Mouse (Mus musculus) adrenal gland, adult 18-20 months (tissue): Measurements from ENCODE around the gene Vps36. TPM values are rescaled to one million over a fixed set of nuclear protein-coding genes. Genes with fewer than 3 reads are reported as not detected.

Experiments
- DNase-seq, 2 experiments: peaks; one replicate each; pipeline ENCODE4 v3.0.0; 2021 to 2022; ENCODE audit warnings: low spot score in 2 of 2
- total RNA-seq, 2 experiments: library from RNA; stranded (reverse); gene quantifications; 1 replicate in 1 of 2; 2 replicates in 1 of 2; pipeline ENCODE4 v1.2.3; 2021

The Vps36 gene
- total RNA-seq, 2 experiments from 2014 or later: 31.9 to 34.3 TPM

DNA sequence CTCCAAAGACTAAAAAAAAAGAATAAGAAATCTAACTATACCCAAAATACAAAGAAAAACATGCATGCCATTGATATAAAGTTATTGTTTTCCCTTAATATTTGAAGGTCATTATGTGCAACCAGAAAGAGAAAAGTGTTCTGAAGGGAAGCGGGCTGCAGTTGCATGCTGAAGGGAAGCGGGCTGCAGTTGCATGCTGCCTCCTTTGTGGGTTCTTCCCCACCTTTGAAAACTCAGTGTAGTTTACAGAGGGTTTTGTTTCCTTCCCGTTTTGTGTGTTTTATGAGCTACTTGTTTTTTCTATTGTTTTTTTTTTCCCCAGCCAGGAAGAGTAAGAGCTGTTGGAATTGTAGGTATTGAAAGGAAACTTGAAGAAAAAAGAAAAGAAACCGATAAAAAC is 14.9 kb downstream of the Vps36 start:
- DNase-seq: no peak

- DNase-seq: no peak
Observed at GRCm38 (mm10) chr8:22209012-22209411, 16.4 kb downstream of the Vps36 start.

DNA sequence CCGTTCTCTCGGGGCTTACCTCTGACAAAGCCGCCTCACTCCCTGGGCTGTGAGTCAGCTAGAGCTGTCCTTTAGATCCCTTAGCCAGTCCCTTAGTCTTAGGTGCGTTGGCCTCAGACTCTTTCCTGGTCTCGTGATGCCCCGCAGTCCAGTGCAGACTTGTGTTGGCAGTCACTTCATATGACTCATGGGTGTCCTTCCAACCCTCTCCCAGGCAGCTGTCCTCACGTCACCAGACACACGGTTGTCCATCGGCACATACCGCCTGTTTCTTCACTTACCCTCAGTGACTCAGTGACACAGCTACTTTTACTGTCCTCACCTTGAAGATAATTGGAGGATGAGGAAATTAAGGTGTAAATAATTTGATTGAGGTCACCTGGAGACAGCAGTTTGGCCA is 22.2 kb downstream of the Vps36 start:
- DNase-seq: peak in 1 of 2 experiments; percentile 52

DNA sequence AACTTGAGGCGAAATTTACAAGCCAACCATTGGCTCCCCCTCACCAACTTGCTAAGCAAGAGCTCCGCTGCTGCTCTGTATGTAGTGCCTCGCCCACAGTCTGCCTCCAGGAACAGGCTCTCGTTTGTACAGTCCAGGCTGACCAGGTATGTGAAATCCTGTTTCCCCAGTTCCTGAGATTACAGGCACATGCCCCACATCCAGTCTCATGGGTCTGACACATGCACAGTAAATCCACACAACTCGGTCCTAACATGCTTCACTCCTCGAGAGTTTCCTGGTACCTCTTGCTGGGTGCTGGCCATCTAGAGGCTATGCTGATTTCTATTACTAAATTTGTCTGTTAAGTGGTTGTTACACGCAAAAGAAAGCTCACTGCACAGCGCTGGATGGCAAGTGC is 33.8 kb downstream of the Vps36 start:
- no peak for DNase-seq

DNA sequence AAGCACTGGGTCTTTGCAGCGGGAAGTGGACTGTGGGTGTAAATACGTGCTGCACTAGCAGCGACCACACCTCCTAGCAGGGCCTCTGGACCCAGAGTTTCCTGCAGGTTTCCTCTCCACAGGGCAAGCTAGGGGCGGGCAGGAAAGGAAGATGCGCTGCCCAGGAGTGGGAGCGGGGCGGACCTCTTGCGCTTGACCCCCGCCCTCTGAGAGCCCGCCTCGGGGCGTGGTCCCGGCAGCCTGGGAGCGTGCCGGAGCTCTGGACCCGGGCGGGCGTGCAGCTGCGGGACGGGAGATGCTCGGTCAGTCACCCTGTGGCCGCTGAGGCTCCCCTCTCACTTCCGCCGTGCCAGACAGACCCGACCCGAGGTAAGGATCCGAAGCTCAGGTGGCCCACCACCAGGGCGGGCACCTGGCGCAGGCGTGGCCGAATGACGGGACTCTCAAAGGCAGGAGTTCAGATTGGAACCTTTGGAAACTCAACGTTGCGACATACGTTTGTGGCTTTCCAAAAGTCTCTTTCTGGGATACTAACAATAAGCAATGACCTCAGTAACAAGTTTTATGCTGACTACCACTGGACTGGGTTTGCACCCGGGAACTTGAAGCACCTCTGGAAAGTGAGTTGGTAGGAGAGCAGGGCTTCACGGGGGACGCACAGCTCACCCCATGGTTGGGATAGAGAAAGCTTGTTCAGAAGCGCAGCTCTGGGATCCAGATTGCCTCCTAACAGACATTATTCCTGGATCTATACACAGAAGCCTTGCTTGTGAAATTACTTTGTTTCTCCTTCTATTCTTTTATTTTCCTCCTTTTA is 34.7 kb downstream of the Vps36 start, which contains the start of gene Thsd1:
Gene Thsd1 (plus strand): TSS at position 253 of the 817 bp plus-strand sequence.
- peak; percentile 55 to 63 for DNase-seq

GRCm38 (mm10) chr8:22228621-22229020 is 36.0 kb downstream of the Vps36 start:
- no peak for DNase-seq

DNA sequence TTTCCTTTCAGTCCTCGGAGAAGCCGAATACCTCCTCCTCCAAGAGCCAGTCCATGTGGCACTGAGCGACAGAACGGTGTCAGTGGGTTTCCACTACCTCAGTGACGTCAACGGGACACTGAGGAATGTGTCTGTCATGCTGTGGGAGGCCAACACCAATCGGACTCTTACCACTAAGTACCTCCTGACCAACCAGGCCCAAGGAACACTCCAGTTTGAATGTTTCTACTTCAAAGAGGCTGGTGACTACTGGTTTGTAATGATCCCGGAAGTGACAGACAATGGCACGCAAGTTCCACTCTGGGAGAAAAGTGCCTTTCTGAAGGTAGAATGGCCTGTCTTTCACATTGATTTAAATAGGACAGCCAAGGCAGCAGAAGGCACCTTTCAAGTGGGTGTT is 50.4 kb downstream of the Vps36 start:
- DNase-seq: no peak

- DNase-seq: no peak
Observed at GRCm38 (mm10) chr8:22245663-22246062, 53.1 kb downstream of the Vps36 start.

GRCm38 (mm10) chr8:22247956-22248355 is 55.3 kb downstream of the Vps36 start:
- DNase-seq: no peak

DNA sequence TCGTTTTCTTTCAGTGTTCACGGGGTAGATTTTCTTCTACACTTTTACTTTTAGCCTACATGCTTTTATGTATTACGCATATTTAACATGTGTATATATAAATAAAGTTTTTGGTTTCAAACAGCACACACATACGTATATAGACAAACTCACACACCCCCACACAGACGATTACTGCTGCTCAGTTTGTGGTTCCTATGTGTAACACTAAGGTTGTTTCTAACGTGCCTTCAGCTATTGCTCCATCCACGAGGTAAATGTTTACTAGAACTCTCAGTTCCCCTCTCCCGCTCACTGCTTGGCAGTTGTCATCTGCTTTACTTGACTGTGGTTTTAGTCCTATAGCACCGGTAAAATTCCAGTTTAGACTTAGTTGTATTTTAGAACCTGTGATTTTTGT is 56.5 kb downstream of the Vps36 start:
- no peak for DNase-seq

GRCm38 (mm10) chr8:22258946-22259450 is 66.4 kb downstream of the Vps36 start:
- DNase-seq: no peak

DNA sequence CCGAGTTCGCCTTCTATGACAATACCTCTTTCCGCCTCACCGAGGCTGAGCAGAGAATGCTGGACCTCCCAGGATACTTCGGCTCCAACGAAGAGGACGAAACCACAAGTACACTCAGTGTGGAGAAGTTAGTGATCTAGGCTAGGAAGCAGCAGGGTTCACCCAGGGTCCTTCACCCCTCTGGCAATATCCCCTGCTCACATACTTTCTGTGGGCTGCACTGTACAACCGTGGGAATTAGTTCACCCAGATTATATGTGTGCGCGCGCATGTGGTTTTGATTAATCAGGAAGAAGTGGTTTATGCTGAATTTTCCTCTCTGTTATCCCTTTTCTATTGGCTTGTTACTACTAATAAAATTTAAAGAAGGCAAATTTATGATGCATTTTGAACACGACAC is 66.9 kb downstream of the Vps36 start:
- DNase-seq: no peak

DNA sequence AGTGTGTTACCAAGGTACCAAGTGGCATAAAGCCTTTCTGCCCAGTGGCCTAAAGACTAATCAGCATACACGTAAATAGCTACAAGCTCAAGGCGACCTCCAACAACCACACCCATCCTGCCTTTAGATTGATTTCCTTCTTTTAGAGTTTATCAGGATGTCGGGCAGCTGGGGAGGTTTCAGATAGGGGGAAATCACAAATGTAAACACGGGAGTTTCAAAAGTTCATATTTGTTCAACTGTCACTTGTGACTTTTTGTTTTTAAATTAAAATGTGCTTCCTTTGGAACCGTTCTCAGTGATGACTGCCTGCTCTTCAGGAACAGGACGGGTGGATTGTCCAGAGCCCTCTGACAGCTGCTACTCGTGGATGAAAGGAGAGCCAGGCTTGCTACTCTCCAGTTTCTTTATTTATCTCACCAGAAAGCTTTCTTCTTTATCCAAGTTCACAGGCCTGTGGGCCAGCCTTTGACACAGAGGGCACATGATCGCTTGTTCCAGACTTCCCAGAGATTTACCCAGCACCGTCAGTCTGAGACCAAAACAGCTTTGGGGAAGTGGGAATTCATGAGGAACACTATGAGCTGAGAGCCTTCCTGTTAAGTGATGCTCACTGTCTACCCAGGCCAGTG is 67.6 kb downstream of the Vps36 start:
- no peak for DNase-seq

GRCm38 (mm10) chr8:22262267-22262666 is 69.7 kb downstream of the Vps36 start:
- no peak for DNase-seq

DNA sequence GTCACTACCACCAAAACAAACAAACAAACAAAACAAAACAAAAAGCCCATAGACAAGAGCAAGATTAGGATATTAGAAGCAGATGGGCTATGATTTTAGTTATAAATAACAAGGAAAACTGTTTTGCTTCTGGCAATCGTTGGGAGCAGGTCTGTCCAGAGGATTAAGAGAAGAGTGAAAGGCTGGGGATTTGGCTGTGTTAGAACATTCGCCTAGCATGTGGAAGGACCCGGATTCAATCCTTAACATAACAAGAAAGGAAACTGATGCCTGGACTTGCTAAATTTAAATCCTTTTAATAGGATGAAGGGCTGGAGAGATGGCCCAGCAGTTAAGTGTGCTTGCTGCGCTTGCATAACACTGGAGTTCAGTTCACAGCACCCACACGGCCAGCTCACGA is 71.7 kb downstream of the Vps36 start:
- DNase-seq: no peak

GRCm38 (mm10) chr8:22264787-22265186 is 72.2 kb downstream of the Vps36 start:
- no peak for DNase-seq

DNA sequence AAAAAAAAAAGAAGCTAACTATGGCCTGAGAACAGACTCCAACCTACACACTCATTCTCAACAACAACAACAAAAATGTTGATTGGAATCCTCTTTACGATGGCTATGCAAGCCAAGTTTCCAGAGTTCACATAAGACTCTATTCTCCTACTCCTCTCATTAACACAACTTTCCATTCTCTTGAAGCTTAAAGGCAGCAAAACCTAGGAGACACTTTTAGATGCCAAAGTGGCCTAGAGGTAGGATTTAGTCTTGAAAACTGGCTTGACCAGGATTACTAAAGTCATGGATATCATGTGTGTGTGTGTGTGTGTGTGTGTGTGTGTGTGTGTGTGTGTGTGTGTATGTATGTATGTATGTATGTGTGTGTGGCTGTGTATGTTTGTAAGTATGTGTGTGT is 72.6 kb downstream of the Vps36 start:
- DNase-seq: no peak

DNA sequence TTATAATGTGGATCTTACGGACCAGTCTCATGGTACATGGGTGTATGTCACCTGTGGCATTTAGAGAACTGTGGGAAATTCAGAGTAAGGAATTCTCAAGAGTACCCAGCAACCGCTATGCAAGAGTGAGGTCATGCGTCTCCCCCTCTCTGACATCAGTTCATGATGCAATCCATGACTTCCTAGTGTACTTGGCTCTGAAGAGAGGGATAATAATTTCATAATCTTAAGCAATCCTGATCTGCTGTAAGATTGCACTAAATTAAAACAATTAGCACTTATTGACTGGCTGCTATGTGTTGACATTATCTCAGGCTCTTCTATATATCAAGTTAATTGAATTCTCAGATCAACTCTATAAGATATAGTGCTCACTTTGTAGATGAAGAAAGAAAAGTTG is 74.2 kb downstream of the Vps36 start:
- DNase-seq: no peak
